Mouse (Mus musculus) thymus, adult 18-20 months (tissue): ENCODE results near the gene Tpm1.

Source experiments
- DNase-seq, 2 experiments: peaks; one replicate each; pipeline ENCODE4 v3.0.0; 2022; ENCODE audit warnings: mixed read lengths in 2 of 2

Tpm1 gene

DNA sequence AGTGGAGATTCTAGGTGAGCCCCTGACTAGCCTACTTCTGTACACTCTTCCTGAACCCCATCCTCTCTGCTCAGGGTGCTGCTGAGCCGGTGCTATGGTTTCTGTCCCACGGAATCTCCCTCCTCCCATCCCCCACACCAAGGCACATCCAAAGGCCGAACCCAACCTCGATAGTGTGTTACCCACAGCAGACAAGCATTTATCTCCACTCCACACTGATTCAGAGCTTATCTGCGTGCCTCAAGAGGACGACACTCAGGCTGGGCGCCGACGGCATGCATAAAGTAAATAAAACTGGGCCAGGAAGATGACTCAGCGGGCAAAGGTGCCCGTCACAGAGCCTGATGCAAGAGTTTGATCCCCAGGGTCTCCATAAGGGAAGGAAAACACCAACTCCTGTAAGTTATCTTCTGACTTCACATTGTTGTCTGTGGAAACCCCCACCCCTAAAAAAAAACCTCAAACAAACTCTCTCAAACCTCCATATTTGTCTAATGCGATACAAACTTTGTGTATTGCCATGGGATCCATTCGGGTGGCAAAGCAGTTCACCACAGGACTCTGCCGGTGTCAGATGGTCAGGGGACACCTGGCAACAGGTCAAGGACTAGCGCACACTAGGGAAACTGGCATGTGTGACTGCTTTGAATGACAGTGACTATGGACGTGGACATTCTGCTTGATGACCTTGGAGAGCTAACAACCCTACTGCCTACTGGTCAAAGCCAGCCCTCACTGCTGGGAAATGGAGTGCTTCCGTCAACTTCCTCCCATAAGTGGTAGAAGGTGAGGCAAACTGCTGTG, 24.1 kb downstream of the Tpm1 start:
- no peak for DNase-seq

DNA sequence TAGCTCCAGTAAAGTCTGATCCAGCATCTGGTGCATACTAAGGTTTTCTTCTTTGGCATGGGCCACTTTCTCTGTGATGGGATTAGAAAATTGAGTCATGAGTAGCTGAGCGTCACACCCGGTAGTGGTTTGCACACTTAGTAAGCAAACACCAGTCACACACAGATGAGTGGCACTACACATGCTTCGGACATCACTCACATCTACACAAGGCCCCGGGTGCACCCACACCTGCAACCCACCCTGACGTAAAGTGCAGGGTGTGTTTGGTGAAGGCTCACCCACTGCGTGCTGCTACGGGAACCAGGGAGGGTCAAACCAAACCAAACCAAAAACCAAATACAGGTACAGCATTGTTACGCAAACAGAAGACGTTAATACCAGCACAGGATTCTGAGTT, 25.8 kb downstream of the Tpm1 start:
- DNase-seq = no peak

DNA sequence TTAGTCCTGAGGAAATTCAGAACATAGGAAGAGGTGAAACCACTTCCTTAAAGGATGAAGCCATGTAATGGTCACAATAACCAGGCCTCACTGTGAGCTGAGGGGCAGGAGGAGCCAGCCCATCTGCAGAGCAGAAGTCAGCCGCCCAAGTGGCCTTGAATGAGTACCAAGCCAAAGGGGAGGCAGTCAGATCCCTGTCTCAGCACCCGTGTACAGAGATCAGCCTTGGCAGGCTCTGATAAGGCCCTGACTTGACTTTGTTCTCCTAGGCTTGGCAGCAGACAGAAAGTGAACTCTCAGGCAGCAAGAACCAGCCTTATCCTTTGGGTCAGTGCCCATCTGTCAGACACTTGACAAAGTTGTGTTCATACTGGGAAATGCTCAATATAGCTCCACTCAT, 29.1 kb downstream of the Tpm1 start:
- no peak for DNase-seq

DNA sequence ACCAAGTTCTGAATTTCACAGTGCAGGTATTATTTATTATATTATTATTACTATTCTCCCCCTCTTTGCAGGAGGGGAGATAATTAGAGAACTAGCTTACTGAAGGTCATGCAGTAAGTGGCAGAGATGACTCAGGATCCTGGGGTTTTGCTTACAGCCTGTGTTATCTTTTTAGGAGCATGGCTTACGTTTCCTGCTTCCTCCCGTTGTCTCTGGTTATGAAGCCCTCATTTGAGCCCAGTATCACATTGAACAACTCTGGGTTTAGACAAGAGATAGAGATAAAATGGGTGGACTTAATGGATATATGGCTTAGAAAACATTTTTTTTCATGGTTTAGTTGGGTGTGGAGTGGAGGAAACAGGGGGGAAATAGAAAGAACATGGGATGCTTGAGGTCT, 35.7 kb downstream of the Tpm1 start:
- DNase-seq = no peak

DNA sequence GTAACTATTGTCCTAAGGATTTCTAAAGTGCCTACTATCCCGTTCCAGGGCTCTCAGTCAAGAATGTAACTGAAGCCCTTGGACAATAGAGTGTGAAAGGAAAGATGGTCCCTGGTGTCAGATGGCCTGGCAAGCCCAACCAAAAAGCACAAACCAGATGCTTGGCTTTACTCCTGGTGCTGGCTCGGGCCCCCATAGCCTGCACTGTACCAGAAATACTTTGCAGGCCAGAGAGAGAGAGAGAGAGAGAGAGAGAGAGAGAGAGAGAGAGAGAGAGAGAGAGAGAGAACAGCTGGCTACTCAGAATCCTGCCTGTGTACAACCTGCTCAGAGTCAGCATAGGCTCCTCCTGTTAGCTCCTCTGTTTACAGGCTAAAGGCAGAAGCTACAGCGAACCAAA, 36.7 kb downstream of the Tpm1 start:
- no peak for DNase-seq

DNA sequence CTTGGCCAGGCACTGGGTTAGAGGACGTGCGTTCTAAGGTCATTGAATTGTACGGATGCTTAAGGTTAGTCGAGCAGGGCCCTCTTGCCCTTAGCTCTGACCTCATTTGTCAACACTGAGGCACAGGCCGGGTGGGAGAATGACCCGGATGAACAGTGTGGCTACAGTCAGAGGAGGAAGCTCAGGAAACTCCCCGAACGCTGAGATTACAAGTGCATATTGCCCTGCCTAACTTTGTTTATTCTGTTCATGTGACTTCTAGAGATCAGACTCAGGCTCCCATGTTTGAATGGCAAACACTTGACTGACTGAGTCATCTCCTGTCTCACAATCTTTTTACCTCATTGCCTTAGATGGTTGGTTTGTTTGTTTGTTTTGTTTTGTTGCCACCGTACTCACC, 37.7 kb downstream of the Tpm1 start:
- DNase-seq = no peak

DNA sequence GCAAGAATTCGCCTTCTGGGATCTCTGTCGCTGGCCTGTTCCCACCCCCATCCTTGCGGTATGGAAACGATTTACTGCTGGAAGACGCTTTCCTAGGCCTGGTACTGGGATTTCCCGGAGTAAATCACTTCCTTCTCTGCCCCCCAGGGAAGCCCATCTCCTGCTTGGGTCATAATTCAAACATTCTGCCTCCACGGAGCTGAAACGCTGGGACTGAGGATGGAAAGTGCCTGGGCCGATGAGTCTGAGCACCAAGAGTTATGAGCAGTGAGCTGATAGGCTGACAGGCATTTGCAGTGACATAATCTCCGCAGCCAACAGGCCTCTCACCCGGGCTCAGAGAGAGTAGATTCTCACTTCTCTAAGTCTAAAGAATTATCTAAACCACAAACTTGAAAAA, 40.4 kb downstream of the Tpm1 start:
- DNase-seq = no peak

DNA sequence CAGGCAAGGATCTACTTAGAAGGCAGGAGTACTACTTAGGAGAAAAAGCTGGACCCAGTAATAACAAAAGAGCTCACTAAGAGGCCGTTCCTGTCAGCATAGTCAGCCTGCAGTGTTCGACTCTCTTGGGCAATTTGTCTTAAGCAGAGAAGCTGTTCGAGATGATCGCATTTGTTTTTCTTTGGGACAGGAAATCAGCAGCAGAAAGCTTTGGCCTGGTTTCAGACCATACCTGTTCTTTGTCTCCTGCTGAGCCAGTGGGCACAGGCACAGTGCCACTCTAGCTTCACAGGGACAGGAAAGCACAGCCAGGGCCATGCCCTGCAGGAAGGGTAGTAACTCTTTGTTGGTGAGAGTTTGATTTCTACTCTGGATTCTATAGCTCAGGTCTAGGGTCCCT, 42.8 kb downstream of the Tpm1 start:
- no peak for DNase-seq

DNA sequence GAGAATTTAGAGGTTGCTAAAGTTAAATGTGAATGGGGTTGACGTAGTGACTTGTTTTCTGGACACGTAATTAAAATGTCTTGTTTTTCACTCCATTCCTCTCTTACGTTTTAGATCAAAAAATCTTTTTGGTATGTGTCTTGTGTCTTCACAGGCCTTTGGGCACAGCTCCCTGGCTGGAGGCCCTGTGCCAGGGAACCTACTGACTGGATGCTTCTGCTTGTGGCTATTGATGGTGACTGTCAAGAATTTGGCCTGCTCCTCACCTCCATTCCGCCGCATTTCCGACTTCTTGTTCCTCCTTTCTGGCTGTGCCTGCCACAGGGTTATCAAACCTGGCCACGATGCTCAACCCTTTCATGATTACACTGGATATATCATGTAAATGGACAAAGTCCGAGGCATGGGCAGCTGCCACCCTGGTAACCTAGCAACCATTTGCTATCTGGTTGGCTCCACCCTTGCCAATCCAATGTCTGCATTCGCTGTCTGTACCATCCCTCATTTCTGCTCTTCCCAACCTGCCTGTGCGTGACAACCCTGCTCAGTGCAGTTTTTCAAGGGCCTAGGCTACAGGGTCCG, 44.0 kb downstream of the Tpm1 start:
- no peak for DNase-seq

DNA sequence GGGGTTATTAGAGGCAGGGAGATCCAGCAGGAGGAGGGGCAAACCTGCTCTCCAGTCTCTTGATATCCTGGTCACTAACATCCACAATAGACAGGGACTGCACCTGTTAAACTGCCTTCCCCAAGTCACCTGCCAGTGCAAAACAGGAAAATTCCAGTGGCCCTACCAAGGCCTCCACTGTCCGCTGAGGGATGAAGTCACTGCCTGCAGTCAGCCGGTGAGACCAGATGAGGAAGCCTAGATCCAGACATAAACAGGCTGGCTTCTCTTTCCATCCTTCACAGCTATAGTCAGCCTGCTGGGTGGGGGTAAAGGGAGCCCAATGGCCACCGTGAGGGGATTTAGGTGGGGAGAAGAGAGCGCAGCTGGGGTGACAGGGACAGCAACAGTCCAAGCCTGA, 45.5 kb downstream of the Tpm1 start:
- DNase-seq = no peak

DNA sequence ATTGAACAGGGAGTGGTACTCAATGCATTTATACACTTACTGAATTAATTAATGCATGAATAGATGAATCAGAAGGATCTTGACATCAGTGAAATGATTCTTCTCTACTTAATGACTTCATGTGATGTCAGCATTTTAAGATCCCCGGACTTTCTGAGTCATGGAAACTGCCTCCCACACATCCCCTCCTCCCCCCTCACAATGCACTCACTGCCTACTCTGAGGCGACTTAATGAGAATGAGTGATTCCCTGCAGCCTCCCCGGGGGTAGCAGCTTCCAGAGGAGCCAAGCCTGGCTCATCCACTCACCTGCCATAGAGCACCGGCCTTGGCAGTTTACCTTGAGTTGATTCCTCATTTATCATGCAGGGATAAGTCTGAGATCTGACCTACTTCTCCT, 46.0 kb downstream of the Tpm1 start:
- DNase-seq = no peak

DNA sequence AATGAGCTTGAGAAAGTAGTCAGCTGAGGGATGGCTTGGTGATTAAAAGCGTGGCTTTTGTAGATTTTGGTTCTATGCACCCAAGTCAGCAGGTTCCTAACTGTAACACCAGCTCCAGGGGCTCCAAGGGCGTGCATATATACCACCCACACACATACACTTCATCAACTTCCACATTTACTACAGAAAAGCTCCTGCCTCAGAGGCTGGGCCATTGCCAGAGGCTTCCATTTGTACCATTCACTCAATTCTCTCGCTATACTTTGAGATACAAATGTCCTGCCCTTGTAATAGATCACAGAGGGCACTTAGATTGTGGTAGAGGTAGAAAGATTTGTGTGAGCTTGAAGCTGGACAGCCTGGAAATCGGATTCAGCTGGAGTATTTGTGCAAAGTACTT, 47.7 kb downstream of the Tpm1 start:
- DNase-seq = no peak

DNA sequence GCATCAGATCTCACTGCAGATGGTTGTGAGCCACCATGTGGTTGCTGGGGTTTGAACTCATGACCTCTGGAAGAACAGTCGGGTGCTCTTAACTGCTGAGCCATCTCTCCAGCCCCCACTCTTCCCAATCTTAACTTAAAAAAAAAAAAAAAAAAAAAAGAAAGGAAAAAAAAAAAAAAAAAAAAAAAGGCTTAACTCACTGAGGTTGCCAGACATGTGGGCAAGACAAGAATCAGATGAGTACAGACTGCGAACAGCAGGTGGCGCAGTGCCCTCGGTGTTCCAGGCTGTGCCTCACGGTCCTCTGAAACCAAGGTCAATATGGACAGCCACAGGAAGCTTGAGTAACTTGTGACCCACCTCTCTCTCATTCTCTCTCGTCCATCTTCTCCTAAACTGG, 48.2 kb downstream of the Tpm1 start:
- DNase-seq = peak; percentile 25 to 32

DNA sequence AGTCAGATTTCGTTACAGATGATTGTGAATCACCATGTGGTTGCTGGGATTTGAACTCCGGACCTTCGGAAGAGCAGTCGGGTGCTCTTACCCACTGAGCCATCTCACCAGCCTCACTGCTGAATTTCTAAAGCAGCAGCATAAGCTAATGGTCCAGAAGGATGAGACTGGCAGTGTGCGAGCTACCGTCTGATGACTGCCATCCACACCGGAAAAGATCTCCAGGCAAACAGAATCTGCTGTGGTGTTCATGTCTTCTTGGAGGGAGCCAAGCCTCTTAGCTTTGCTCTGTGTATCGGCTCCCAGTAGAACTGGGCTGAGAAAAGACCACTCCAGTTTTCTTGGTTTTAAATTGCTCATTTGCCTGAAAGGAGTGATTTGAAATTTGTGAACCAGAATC, 49.5 kb downstream of the Tpm1 start:
- no peak for DNase-seq

DNA sequence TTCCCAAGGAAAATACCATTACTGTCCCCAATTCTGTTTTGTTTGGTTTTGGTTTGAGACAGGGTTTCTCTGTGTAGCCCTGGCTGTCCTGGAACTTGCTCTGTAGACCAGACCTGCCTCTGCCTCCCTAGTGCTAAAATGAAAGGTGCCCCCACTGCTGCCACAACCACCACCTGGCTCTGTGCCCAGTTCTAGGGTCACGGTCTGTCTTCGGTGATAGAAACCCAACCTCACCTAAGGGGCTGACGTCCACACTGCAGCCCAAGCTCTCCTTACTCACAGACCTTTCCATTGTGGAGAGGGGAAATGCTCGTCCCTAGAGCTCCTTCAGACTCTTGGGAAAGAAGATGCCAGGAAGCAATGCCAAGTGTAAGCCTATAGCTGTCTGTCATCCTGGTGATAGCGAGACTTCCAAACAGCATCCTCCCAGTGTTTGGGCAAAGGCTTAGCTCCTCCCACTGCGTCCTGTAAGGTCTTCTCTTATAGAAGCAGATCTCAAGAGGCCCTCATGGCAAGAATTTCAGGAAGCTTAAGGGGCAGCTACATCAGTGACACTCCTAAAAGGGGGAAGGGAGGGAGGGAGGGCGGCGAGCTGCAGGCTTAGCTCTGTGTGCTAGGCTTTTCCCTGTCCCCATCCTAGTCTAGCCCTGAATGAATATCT, 57.3 kb downstream of the Tpm1 start:
- no peak for DNase-seq

DNA sequence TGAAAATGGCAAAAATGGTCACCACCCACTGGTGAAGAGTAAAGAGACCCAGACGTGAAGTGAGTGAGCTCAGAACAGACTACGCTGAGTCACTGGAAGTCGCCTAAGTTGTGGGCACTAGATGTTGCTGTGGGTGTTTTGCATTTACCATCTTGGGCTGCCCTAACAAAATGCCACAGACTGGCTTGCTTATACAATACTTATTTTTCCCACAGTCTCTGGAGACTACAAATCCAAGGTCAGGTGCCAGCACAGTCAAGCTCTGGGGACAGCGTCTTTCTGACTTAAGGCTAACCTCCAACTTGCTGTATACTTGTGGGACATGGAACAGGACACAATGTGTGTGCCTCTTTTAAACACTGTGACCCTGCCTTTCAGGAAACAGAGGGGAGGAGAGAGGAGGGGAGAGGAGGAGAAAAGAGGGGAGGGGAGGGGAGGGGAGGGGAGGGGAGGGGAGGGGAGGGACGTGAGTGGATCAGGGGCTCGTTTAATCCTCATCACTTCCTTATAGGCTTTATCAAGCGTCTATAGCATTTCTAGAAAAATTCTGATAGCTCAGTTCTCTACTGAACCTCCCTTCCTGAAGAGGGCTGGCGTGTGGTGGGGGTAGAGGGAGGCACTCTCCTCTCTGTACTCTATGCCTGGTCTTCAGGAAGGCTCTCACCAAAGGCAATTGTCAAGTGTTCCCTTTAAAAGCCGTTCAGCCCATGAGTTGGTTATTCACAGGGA, 58.0 kb downstream of the Tpm1 start:
- DNase-seq = no peak

DNA sequence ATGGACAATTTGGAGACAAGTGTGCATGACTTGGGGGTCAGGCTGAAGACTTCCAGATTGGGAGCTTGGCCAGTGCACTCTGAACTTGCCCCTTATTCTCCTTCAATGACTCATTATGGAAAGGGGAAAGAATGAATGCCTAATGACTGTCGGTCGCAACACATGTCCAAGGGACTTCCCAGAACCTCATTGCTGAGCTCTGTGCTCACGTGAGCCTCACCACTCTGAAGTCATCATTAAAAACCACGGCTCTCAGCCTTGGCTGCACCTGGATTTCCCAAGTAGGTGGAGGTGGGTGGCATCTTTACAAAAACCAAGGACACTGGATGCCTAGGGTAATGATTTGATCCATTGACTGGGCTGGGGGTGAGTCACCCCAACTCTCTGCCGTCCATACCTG, 59.2 kb downstream of the Tpm1 start:
- no peak for DNase-seq

DNA sequence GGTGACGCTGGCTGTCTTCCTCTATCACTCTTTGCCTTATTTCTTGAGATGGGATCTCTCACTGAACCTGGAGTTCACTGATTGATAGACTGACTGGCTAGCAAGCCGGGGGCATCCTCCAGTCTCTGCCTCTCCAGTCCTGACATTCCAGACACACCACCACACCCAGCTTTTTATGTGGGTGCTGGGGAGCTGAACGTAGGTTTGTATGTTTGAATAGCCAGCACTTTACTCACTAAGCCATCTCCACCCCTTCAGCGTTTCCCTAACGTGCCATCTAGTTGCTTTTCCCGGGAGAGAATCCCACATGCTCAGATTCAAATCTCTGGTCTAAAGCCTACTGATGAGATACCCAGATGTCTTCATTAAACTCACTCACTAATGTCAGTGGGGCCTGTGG, 59.6 kb downstream of the Tpm1 start:
- no peak for DNase-seq

DNA sequence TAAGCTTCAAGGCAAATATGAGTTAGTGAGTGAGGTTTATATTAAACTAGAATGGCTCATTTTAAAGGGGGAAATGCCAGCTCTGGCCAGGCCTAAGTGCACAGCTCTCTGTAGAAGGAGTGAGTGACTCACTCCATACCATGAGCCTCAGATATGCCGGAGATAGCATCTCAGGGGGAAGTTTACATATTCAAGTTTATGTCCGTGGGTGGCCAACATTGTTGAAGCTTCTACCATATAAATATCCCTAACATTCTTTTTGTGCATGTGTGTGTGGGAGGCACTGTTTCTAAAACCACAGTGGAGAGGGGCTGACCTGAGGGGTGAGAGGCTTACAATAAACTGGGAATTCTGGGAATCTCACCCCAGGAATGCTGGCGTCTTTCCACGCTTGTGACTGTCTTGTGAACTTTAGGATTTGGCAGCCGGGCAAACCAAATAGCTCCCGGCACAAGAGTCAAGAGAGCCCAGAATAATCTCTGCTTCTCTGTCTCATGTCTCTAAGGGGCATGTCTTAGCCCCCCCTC, 60.3 kb downstream of the Tpm1 start:
- DNase-seq = no peak

DNA sequence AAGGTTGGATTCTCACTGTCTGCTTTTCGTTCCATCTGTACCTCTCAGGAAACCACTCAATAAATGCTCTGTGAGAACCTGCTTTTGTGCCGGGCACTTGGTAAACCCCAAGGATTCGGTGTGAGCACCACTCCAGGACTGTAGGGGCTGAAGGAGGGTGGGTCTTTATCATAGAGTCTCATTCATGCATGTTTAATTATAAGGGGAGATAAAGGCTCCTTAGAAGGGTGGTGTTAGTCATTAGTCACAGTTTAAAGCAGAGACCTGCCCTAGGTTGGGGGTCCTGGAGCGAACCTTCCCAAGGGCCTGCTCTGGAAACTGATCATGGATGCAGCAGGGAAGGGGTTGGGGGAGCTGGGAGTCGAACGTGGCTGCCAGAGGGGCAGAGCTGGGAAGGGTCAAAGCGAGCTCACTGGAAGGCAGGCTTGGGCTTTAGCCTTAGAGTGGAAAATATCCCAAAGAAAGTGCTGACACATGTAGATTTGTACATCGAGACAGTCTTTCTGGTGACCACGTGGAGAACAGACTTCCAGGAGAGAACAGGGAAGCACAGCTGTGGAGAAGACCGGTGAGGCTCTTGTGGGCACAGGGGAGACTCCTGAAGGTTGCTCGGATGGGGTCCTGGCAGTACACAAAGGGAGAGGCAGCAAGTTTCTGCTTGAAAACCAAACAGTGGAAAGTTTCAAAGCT, 60.9 kb downstream of the Tpm1 start:
- no peak for DNase-seq

DNA sequence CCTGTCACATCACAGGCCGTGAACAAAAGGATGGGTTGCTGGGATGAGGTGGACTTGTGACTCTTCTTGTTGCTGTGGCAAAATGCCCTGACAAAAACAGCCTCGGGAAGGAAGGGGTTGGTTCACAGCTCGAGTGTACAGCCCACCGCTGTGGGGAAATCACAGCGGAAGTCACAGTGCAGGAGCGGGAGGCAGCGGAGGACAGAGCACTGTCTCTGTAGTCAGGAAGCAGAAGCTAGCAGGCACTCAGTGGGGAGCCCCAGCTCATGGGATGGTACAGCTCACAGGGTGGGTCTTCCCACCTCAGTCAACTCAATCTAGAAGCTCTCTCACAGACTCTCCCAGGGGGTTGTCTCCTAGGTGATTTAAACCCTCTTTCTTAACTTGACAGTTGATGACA, 63.8 kb downstream of the Tpm1 start:
- peak; percentile 15 to 25 for DNase-seq

DNA sequence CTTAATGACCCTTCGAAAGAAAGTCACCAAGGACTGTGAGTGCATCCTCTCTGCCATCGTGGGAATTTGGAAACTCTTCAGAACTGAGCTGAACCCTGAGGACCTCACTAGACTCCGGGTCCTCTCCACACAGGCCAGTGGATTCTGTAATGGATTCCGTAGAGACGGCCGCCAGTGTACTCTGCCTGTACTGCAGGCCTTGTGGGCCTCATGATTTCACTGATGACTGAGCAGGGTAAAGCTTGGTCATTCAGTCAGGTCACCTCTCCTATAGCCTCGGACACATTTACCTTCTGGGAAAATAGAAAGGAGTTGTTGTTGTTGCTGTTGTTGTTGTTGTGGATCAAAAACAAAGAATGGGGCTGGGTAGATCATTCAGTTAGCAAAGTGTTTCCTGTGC, 67.1 kb downstream of the Tpm1 start:
- DNase-seq = no peak

DNA sequence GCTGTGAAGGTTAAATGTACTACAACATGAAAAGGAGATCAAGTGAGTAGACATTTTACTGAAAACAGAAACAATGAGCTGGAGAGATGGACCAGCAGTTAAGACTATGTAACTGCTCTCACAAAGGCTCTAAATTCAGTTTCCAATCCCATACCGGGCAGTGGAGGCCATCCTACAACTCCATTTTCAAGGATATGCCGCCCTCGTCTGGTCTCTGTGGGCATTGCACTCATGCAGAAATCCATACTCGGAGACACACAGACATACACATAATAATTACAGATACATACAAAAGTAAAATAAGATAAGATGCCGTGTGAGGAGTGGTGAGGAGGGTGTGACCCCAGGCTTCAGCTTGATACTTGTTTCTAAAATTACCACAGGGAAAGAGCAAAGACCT, 68.7 kb downstream of the Tpm1 start:
- peak; percentile 28 to 41 for DNase-seq
